Mouse (Mus musculus) stomach, embryonic 15.5 days (tissue): ENCODE data around the gene Cst13. TPM values are rescaled to one million over a fixed set of nuclear protein-coding genes. Genes with fewer than 3 reads are reported as not detected.

Experiments used
- ATAC-seq: fragments of 200-750 bp; cut with Nextera tagmentation; 2 replicates; pipeline ENCODE4 v1.8.0; 2017; ENCODE audit warnings: low read depth, moderate number of reproducible peaks, moderate TSS enrichment; ENCODE audit not compliant: insufficient read depth, low FRiP score
- H3K27ac ChIP-seq: fragments of 300-500 bp; sonication (generic); 2 replicates; pipeline ENCODE4 v1.5.1; 2015; ENCODE audit warnings: mild to moderate bottlenecking, inconsistent platforms
- H3K27me3 ChIP-seq: fragments of 300-500 bp; sonication (generic); replicated peaks from 2 replicates; pipeline ENCODE4 v1.6.1; 2015; ENCODE audit warnings: inconsistent platforms
- H3K36me3 ChIP-seq: fragments of 300-500 bp; sonication (generic); 2 replicates; pipeline ENCODE4 v1.6.1; 2015; ENCODE audit warnings: inconsistent platforms
- H3K4me1 ChIP-seq: fragments of 300-500 bp; sonication (generic); 2 replicates; pipeline ENCODE4 v1.6.1; 2015; ENCODE audit warnings: inconsistent platforms
- H3K4me2 ChIP-seq: fragments of 300-500 bp; sonication (generic); 2 replicates; pipeline ENCODE4 v1.6.1; 2015; ENCODE audit warnings: mild to moderate bottlenecking, inconsistent platforms
- H3K4me3 ChIP-seq: fragments of 300-500 bp; sonication (generic); replicated peaks from 2 replicates; pipeline ENCODE4 v1.5.1; 2015; ENCODE audit warnings: inconsistent platforms
- H3K9ac ChIP-seq: fragments of 300-500 bp; sonication (generic); 2 replicates; pipeline ENCODE4 v1.6.1; 2015; ENCODE audit warnings: inconsistent platforms
- H3K9me3 ChIP-seq: fragments of 300-500 bp; sonication (generic); 2 replicates; pipeline ENCODE4 v1.6.1; 2016; ENCODE audit warnings: inconsistent platforms
- WGBS: fragments of 180-500 bp; shearing (Covaris S2); methylation state at CpG from one replicate; pipeline ENCODE4 v1.1.7; 2015; 5-methylcytosine and 5-hydroxymethylcytosine counted together
- polyA plus RNA-seq: library from polyadenylated mRNA; unstranded; fragments of >200 nt; fragmentation: Nextera tagmentation; extraction: Ambion mirVana; gene quantifications from 2 replicates; pipeline ENCODE4 v1.2.1, GENCODE M21; 2015

The Cst13 gene
- polyA plus RNA-seq, 1 experiment from 2014 or later: not detected

GRCm38 (mm10) chr2:148877016-148877770 is 57.3 kb downstream of the Cst13 start:
- no peak overlapping the region for H3K27ac ChIP-seq
- no peak for ATAC-seq
- no peak overlapping the region for H3K4me3 ChIP-seq
- WGBS: 16% methylated on average over 3 of the region's 3 CpGs
- H3K36me3 ChIP-seq: peaks cover 5% of the 10 kb centered on the region; the same call in 1 of the 2 replicates
- no peak overlapping the region for H3K4me2 ChIP-seq
- peaks cover 20% of the 10 kb centered on the region for H3K4me1 ChIP-seq
- H3K27me3 ChIP-seq: no peaks in the 10 kb centered on the region
- no peak overlapping the region for H3K9ac ChIP-seq
- H3K9me3 ChIP-seq: no peaks in the 10 kb centered on the region

GRCm38 (mm10) chr2:148878641-148879130 is 58.8 kb downstream of the Cst13 start:
- Histone ChIP-seq H3K9ac (no peak overlapping the region), H3K4me3 (no peak overlapping the region), H3K9me3 (no peaks in the 10 kb centered on the region), H3K36me3 (no peaks in the 10 kb centered on the region), H3K4me2 (no peak overlapping the region), H3K27me3 (no peaks in the 10 kb centered on the region), H3K4me1 (peaks cover 12% of the 10 kb centered on the region), H3K27ac (no peak overlapping the region)
- no peak for ATAC-seq
- 16% methylated on average over 2 of the region's 2 CpGs for WGBS

GRCm38 (mm10) chr2:148879199-148879598 is 59.3 kb downstream of the Cst13 start:
- no peak overlapping the region for H3K4me3 ChIP-seq
- H3K27me3 ChIP-seq: no peaks in the 10 kb centered on the region
- H3K4me1 ChIP-seq: peaks cover 7% of the 10 kb centered on the region
- WGBS: 59% methylated on average over 1 of the region's 1 CpGs
- no peak overlapping the region for H3K27ac ChIP-seq
- H3K36me3 ChIP-seq: no peaks in the 10 kb centered on the region
- no peak for ATAC-seq
- no peak overlapping the region for H3K4me2 ChIP-seq
- H3K9ac ChIP-seq: no peak overlapping the region
- no peaks in the 10 kb centered on the region for H3K9me3 ChIP-seq

Other genes starting within 250 kb of the Cst13 start
- 78.8 and 88.8 TPM in 2 replicates for gene Nxt1, start 147.5 kb upstream of the Cst13 start, polyA plus RNA-seq
- gene Gzf1, start 139.1 kb upstream of the Cst13 start, polyA plus RNA-seq: 17.1 and 17.5 TPM in 2 replicates
- 4.5 and 4.9 TPM in 2 replicates for gene Napb, start 87.6 kb upstream of the Cst13 start, polyA plus RNA-seq
- not detected in 2 replicates for gene Cstl1, start 69.7 kb upstream of the Cst13 start, polyA plus RNA-seq
- not detected in 2 replicates for gene Cst11, start 48.6 kb upstream of the Cst13 start, polyA plus RNA-seq
- not detected in 2 replicates for gene 8030411F24Rik, start 38.1 kb upstream of the Cst13 start, polyA plus RNA-seq
- gene Cst12, start 30.7 kb upstream of the Cst13 start, polyA plus RNA-seq: not detected in 2 replicates
- 0.85 and 1.5 TPM in 2 replicates for gene Cst8, start 21.3 kb upstream of the Cst13 start, polyA plus RNA-seq
- gene Cst9, start 15.1 kb downstream of the Cst13 start, polyA plus RNA-seq: not detected in 2 replicates
- not detected in 2 replicates for gene 9230104L09Rik, start 45.0 kb downstream of the Cst13 start, polyA plus RNA-seq
- gene Cst3, start 55.6 kb downstream of the Cst13 start, polyA plus RNA-seq: 456 and 486 TPM in 2 replicates
- not detected in 2 replicates for gene Gm1330, start 183.2 kb downstream of the Cst13 start, polyA plus RNA-seq
- gene Gm10750, start 197.2 kb downstream of the Cst13 start, polyA plus RNA-seq: not detected in 2 replicates